8 mouse cellular contexts compared by ENCODE assay signal in the genomic region with DNA sequence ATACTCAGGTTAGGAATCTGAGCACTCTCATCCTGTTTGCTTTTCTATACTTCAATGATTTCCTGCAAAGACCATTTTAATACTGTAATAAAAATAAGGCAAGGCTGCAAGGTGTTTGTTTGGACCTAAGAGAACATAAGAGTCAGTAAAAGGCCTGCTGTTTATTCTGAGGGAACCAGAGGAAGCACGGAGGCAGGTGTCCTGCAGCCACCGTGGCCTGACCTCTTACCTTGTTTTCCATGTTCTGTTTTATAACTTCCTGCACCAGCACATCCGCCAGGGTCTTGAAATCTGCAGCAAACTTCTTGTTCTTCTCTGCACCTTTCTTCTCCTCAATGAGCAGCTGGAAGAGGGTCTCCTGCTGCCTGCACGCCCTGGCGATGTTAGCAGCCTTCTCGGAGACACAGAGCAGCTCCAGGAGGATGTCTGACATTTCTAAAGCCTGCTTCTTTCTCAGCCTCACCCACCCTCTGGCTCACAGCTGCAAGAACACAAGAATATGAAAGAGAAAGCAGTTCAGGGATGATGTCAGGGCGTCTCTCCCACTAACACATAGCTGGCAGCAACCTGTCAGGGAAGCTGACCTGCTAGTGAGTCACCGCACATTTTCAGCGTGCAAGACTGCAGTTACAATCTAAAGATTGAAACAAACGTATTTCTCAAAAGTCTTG. TPM values are rescaled to one million over a fixed set of nuclear protein-coding genes. Genes with fewer than 3 reads are reported as not detected.
DNase-seq lines count a peak whose midpoint lies in the region; ATAC-seq and TF ChIP-seq lines count a peak whose summit lies in the region.

No protein-coding gene starts in this region.

- H3K27me3 ChIP-seq in E14TG2a.4 (ENCODE audit: insufficient read depth, low read length), result no peaks in the 10 kb centered on the region
- H3K27me3 ChIP-seq in forebrain, embryonic 14.5 days (replicated peaks; ENCODE audit: control insufficient read depth, insufficient read depth, low read length), result no peaks in the 10 kb centered on the region

- H3K36me3 ChIP-seq in E14TG2a.4 (ENCODE audit: insufficient read depth, low read length), result no peaks in the 10 kb centered on the region
- no peaks in the 10 kb centered on the region for H3K36me3 ChIP-seq in forebrain, embryonic 14.5 days (ENCODE audit: control insufficient read depth, insufficient read depth, low read length)

- peak overlapping the region; percentile 59 for H3K4me3 ChIP-seq in E14TG2a.4 (replicated peaks; ENCODE audit: low read length)
- H3K4me3 ChIP-seq in olfactory bulb, adult 2 months (ENCODE audit: insufficient read depth, low read depth, low read length), result peak overlapping the region; percentile 19
- H3K4me3 ChIP-seq in forebrain, embryonic 14.5 days (ENCODE audit: low read depth, low read length), result no peak overlapping the region

- DNase-seq in layer of hippocampus, adult 11-12 months (ENCODE audit: low spot score), result peak; percentile 30
- no peak for DNase-seq in layer of hippocampus, postnatal 14 days (ENCODE audit: low spot score in 2 of 2)
- peak; percentile 47 to 87 for DNase-seq in left cerebral cortex, postnatal 25 days (ENCODE audit: low spot score in 2 of 2)
- no peak for DNase-seq in forebrain, embryonic 14.5 days (ENCODE audit: low spot score)
- no peak for DNase-seq in kidney, adult 18-20 months

- intact Hi-C loops in left cerebral cortex, postnatal 25 days (cut with DNase I), result loop anchor here (10.0 kb wide), 1 partner anchor 236 kb away; no protein-coding TSS in a partner anchor

- peak; percentile 36 for ATAC-seq in granulocyte monocyte progenitor cell, adult 5-6 weeks (replicated peaks; ENCODE audit: poor library complexity, severe bottlenecking)
- no peak for ATAC-seq in forebrain, embryonic 14.5 days

- H3K9me3 ChIP-seq in E14TG2a.4 (ENCODE audit: low read length), result no peaks in the 10 kb centered on the region
- H3K9me3 ChIP-seq in forebrain, embryonic 14.5 days (replicated peaks; ENCODE audit: control insufficient read depth, low read length), result no peaks in the 10 kb centered on the region

- H3K9ac ChIP-seq in forebrain, embryonic 14.5 days (ENCODE audit: low read length), result no peak overlapping the region

- WGBS in olfactory bulb, adult 2 months, result 31% methylated on average over 10 of the region's 10 CpGs
- WGBS in forebrain, embryonic 14.5 days, result 83% methylated on average over 10 of the region's 10 CpGs

- H3K4me1 ChIP-seq in E14TG2a.4 (replicated peaks; ENCODE audit: low read depth, low read length), result no peaks in the 10 kb centered on the region
- peaks cover 18% of the 10 kb centered on the region for H3K4me1 ChIP-seq in olfactory bulb, adult 2 months (ENCODE audit: control insufficient read depth, insufficient read depth, low read length)
- H3K4me1 ChIP-seq in forebrain, embryonic 14.5 days (ENCODE audit: control insufficient read depth, insufficient read depth, low read length), result no peaks in the 10 kb centered on the region

- TF ChIP-seq POLR2A in olfactory bulb, adult 2 months (IDR thresholded peaks at IDR 0.05; ENCODE audit: insufficient read depth, low read depth, low read length), result no peak

- no peak overlapping the region for H3K4me2 ChIP-seq in forebrain, embryonic 14.5 days (ENCODE audit: low read length)

- no peak for TF ChIP-seq CTCF in E14TG2a.4 (conservative IDR thresholded peaks at IDR 0.05; ENCODE audit: low read length)
- no peak for TF ChIP-seq CTCF in olfactory bulb, adult 2 months (IDR thresholded peaks at IDR 0.05; ENCODE audit: insufficient read depth, low read depth, low read length)

- H3K27ac ChIP-seq in olfactory bulb, adult 2 months (ENCODE audit: insufficient read depth, low read depth, low read length), result peak overlapping the region; percentile 77
- H3K27ac ChIP-seq in forebrain, embryonic 14.5 days (ENCODE audit: low read depth, low read length), result no peak overlapping the region

RNA-seq across cellular contexts. Expression of a gene that starts 18.3 kb away (rescaled TPM):
- 10 to 100 TPM; 42.7 to 49.8 TPM for total RNA-seq in layer of hippocampus, postnatal 14 days (2021)
- 10.3 and 12.8 TPM in 2 replicates for total RNA-seq in granulocyte monocyte progenitor cell, adult 5-6 weeks (2014; fragmentation: Nextera tagmentation)
- total RNA-seq in granulocyte monocyte progenitor cell, adult 5-6 weeks (2017), result 7.0 and 26.7 TPM in 2 replicates
- total RNA-seq in left cerebral cortex, postnatal 25 days (2021), result 10 to 100 TPM; 39.2 to 41.7 TPM
- polyA plus RNA-seq in olfactory bulb, adult 2 months (2012; ENCODE audit: insufficient read depth, insufficient read length, low replicate concordance, missing spikeins), result not detected in 2 replicates
- polyA plus RNA-seq in forebrain, embryonic 14.5 days (2014; fragmentation: Nextera tagmentation; extraction: Ambion mirVana), result 16.6 and 25.0 TPM in 2 replicates

RNA-seq across cellular contexts. Expression of a gene that starts 45.5 kb away (rescaled TPM):
- 10 to 100 TPM; 14.1 to 16.5 TPM for total RNA-seq in layer of hippocampus, postnatal 14 days (2021)
- total RNA-seq in granulocyte monocyte progenitor cell, adult 5-6 weeks (2014; fragmentation: Nextera tagmentation), result 32.2 and 47.1 TPM in 2 replicates
- total RNA-seq in granulocyte monocyte progenitor cell, adult 5-6 weeks (2017), result 95.6 and 101 TPM in 2 replicates
- total RNA-seq in left cerebral cortex, postnatal 25 days (2021), result 10 to 100 TPM; 13.1 to 15.2 TPM
- not detected in 2 replicates for polyA plus RNA-seq in olfactory bulb, adult 2 months (2012; ENCODE audit: insufficient read depth, insufficient read length, low replicate concordance, missing spikeins)
- 25.0 and 25.9 TPM in 2 replicates for polyA plus RNA-seq in forebrain, embryonic 14.5 days (2014; fragmentation: Nextera tagmentation; extraction: Ambion mirVana)

Comparison
In these comparisons a context has a peak if more than half of its experiments do, and no peak if none do; other contexts are left out.
1. DNase-seq: peak in layer of hippocampus, adult 11-12 months (single experiment) and left cerebral cortex, postnatal 25 days (2 of 2); none in layer of hippocampus, postnatal 14 days (0 of 2), forebrain, embryonic 14.5 days (single experiment) and kidney, adult 18-20 months (single experiment).